Mouse (Mus musculus) midbrain, embryonic 16.5 days (tissue): ENCODE results near the gene Ogdh. TPM values are rescaled to one million over a fixed set of nuclear protein-coding genes. Genes with fewer than 3 reads are reported as not detected.
"Not testable (repeated sequence)": the region's sequence is repeated elsewhere in the genome, so short reads cannot be mapped to it uniquely, and the experiment has no call there.

ENCODE experiments used
- ATAC-seq: fragments of 200-750 bp; cut with Nextera tagmentation; 2 replicates; pipeline ENCODE4 v1.8.0; 2017; ENCODE audit warnings: moderate TSS enrichment
- H3K27ac ChIP-seq: fragments of 300-500 bp; sonication (generic); 2 replicates; pipeline ENCODE4 v1.5.1; 2014; ENCODE audit warnings: mild to moderate bottlenecking, low read length, mixed read lengths
- H3K27me3 ChIP-seq: fragments of 300-500 bp; sonication (generic); 2 replicates; pipeline ENCODE4 v1.6.1; 2014; ENCODE audit warnings: low read depth, low read length, mixed read lengths; ENCODE audit not compliant: control insufficient read depth, insufficient read depth
- H3K36me3 ChIP-seq: fragments of 300-500 bp; sonication (generic); 2 replicates; pipeline ENCODE4 v1.6.1; 2014; ENCODE audit warnings: mild to moderate bottlenecking, low read length, moderate library complexity, mixed read lengths; ENCODE audit not compliant: control insufficient read depth, insufficient read depth
- H3K4me1 ChIP-seq: fragments of 300-500 bp; sonication (generic); 2 replicates; pipeline ENCODE4 v1.6.1; 2014; ENCODE audit warnings: mild to moderate bottlenecking, low read length, mixed read lengths; ENCODE audit not compliant: control insufficient read depth, insufficient read depth
- H3K4me2 ChIP-seq: fragments of 300-500 bp; sonication (generic); 2 replicates; pipeline ENCODE4 v1.6.1; 2014; ENCODE audit warnings: mild to moderate bottlenecking, low read length, mixed read lengths
- H3K4me3 ChIP-seq: fragments of 300-500 bp; sonication (generic); 2 replicates; pipeline ENCODE4 v1.5.1; 2014; ENCODE audit warnings: low read depth, mild to moderate bottlenecking, low read length, moderate library complexity, mixed read lengths
- H3K9ac ChIP-seq: fragments of 300-500 bp; sonication (generic); 2 replicates; pipeline ENCODE4 v1.6.1; 2014; ENCODE audit warnings: low read depth, low read length, mixed read lengths
- H3K9me3 ChIP-seq: fragments of 300-500 bp; sonication (generic); replicated peaks from 2 replicates; pipeline ENCODE4 v1.6.1; 2014; ENCODE audit warnings: mild to moderate bottlenecking, low read length, mixed read lengths; ENCODE audit not compliant: control insufficient read depth, poor library complexity, severe bottlenecking
- WGBS: fragments of 180-500 bp; shearing (Covaris S2); extraction: QIAGEN DNeasy Blood & Tissue Kit; methylation state at CpG from one replicate; pipeline ENCODE4 v1.1.7; 2014; 5-methylcytosine and 5-hydroxymethylcytosine counted together
- polyA plus RNA-seq: library from polyadenylated mRNA; unstranded; fragments of >200 nt; fragmentation: Nextera tagmentation; extraction: Ambion mirVana; gene quantifications from 2 replicates; pipeline ENCODE4 v1.2.1, GENCODE M21; 2015

The Ogdh gene
- polyA plus RNA-seq = 125 and 127 TPM in 2 replicates

GRCm38 (mm10) chr11:6291401-6292115 lies at the start of gene Ogdh:
TSS of gene Ogdh (plus strand) at chr11:6291633.
- Histone ChIP-seq H3K4me1 (peaks cover 14% of the 10 kb centered on the region), H3K27me3 (no peaks in the 10 kb centered on the region), H3K4me2 (peak within 1 kb of the TSS; percentile 74), H3K4me3 (peak within 1 kb of the TSS; percentile 78), H3K9me3 (no peaks in the 10 kb centered on the region), H3K36me3 (no peaks in the 10 kb centered on the region), H3K27ac (peak within 1 kb of the TSS; percentile 93), H3K9ac (peak within 1 kb of the TSS; percentile 81)
- peak; percentile 99 for ATAC-seq
- under 1% methylated on average over 73 of the region's 77 CpGs for WGBS

DNA sequence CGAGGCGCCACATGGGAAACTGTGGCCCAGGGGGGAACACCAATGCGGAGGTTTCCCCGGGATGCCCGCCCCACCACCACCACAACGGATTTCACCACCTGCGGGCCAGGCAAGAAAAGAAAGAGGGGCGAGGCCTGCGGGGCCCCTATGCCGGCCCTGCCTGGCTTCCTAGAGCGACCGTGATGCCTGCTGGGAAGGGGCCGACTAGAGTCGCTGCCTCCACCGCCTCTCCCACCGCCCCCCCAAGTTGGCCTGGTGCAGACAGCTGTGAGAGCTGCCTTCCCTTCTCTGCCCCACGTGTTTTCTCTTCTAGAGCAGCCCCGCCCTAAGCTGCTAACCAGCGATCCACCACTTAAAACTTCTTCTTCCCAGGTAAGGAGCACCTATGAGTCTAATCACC lies 46.7 kb upstream of the Ogdh start:
- H3K27ac ChIP-seq = no peak overlapping the region
- no peak overlapping the region for H3K4me2 ChIP-seq
- no peaks in the 10 kb centered on the region for H3K4me1 ChIP-seq
- H3K27me3 ChIP-seq = no peaks in the 10 kb centered on the region
- WGBS = 43% methylated on average over 19 of the region's 19 CpGs
- H3K4me3 ChIP-seq = no peak overlapping the region
- no peaks in the 10 kb centered on the region for H3K9me3 ChIP-seq
- H3K9ac ChIP-seq = no peak overlapping the region
- no peak for ATAC-seq
- no peaks in the 10 kb centered on the region for H3K36me3 ChIP-seq

DNA sequence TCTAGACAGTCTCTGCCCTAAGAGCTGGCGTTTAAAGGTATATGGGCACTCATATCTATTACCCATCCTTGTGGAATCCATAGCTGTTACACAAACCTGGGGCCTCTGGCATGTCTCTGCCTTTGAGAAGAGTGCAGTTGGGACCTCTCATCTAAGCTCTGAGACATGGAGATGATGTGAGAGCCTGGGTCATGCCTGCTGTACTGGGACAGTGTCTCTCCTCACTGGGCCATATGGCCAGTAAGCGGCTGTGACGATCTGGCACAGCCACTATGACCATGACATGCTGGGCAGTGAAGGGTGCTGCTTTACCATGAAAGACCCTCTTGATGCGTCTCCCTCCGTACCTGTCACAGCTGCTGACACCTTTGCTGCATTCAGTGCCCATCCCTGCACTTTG lies 39.2 kb upstream of the Ogdh start:
- no peak for ATAC-seq
- no peak overlapping the region for H3K9ac ChIP-seq
- H3K4me1 ChIP-seq = no peaks in the 10 kb centered on the region
- WGBS = 88% methylated on average over 5 of the region's 5 CpGs
- no peaks in the 10 kb centered on the region for H3K36me3 ChIP-seq
- H3K4me3 ChIP-seq = no peak overlapping the region
- H3K27me3 ChIP-seq = no peaks in the 10 kb centered on the region
- H3K4me2 ChIP-seq = no peak overlapping the region
- H3K9me3 ChIP-seq = no peaks in the 10 kb centered on the region
- no peak overlapping the region for H3K27ac ChIP-seq

- no peak for ATAC-seq
- no peak overlapping the region for H3K4me3 ChIP-seq
- no peaks in the 10 kb centered on the region for H3K27me3 ChIP-seq
- no peak overlapping the region for H3K27ac ChIP-seq
- no peak overlapping the region for H3K4me2 ChIP-seq
- H3K36me3 ChIP-seq = peaks cover under 1% of the 10 kb centered on the region
- no peaks in the 10 kb centered on the region for H3K9me3 ChIP-seq
- 94% methylated on average over 4 of the region's 4 CpGs for WGBS
- no peak overlapping the region for H3K9ac ChIP-seq
- H3K4me1 ChIP-seq = no peaks in the 10 kb centered on the region
Observed at GRCm38 (mm10) chr11:6252824-6253223, 38.6 kb upstream of the Ogdh start.

GRCm38 (mm10) chr11:6254602-6255001 lies 36.8 kb upstream of the Ogdh start:
- not testable (repeated sequence) for H3K9ac ChIP-seq, H3K4me1 ChIP-seq, ATAC-seq, H3K27me3 ChIP-seq, H3K27ac ChIP-seq, H3K9me3 ChIP-seq, H3K4me3 ChIP-seq, H3K4me2 ChIP-seq
- peaks cover 18% of the 10 kb centered on the region for H3K36me3 ChIP-seq
- 94% methylated on average over 2 of the region's 2 CpGs for WGBS

DNA sequence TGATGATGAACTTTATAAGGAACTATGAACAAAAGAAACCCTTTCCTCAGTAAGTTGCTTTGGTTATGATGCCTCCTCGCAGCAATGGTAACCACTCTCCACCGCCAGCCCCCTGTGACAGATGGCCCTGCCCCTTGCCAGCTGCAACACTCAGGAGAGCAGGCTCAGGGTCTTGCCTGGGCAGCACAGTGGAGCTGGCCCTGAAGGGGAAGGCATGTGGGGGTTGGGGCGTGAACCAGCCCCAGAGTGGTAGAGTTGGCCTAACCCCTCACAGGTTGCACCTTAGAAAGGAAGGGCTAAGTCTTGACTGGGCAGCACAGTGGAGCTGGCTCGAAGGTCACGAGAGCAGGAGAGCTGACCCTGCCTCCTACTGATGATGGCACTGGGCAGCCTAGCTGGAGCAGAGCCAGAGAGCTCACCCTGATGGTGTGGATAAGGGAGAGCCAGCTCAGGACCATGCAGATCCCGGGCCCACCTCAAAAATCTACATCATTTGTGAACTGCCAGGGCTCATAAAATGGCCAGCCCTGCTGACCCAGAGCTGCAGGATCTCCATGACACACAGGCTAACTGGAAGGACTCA lies 34.9 kb upstream of the Ogdh start:
- Histone ChIP-seq H3K4me3 (no peak overlapping the region), H3K4me1 (no peaks in the 10 kb centered on the region), H3K27ac (no peak overlapping the region), H3K9ac (no peak overlapping the region), H3K9me3 (no peaks in the 10 kb centered on the region), H3K36me3 (peaks cover 30% of the 10 kb centered on the region), H3K27me3 (no peaks in the 10 kb centered on the region), H3K4me2 (no peak overlapping the region)
- WGBS = 70% methylated on average over 6 of the region's 6 CpGs
- peak; percentile 47; the same call in 1 of the 2 replicates for ATAC-seq

DNA sequence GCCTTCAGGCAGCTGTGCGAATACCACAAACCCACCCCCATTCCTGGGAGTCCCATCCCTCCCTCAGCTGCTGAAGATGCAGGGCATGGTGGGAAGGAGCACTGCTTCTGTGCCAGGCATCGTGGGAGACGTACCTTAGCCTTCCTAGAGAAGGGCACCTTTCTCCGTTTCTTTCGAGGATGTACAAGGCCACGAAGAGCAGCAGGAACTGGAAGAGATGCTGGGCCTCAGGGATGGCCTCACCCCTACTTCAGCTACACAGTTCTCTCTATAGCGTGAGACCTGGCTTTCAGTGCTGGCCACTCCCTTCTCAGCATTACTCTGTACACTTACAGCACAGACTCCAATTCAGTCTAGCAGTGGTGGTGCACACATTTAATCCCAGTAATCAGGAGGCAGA lies 32.0 kb upstream of the Ogdh start:
- ATAC-seq = no peak
- no peak overlapping the region for H3K27ac ChIP-seq

GRCm38 (mm10) chr11:6261434-6262082 lies 29.9 kb upstream of the Ogdh start:
- WGBS = 75% methylated on average over 10 of the region's 10 CpGs
- Histone ChIP-seq H3K36me3 (peaks cover 60% of the 10 kb centered on the region), H3K4me2 (no peak overlapping the region), H3K4me1 (peaks cover 5% of the 10 kb centered on the region), H3K27me3 (no peaks in the 10 kb centered on the region), H3K9ac (no peak overlapping the region), H3K9me3 (no peaks in the 10 kb centered on the region), H3K4me3 (no peak overlapping the region), H3K27ac (no peak overlapping the region)
- ATAC-seq = peak; percentile 25; the same call in 1 of the 2 replicates

More for the DNA sequence above, 32.0 kb upstream of the Ogdh start:
- Histone ChIP-seq H3K9me3 (no peaks in the 10 kb centered on the region), H3K27me3 (no peaks in the 10 kb centered on the region), H3K4me3 (no peak overlapping the region), H3K36me3 (peaks cover 53% of the 10 kb centered on the region), H3K4me1 (no peaks in the 10 kb centered on the region), H3K4me2 (no peak overlapping the region), H3K9ac (no peak overlapping the region)
- 99% methylated on average over 7 of the region's 7 CpGs for WGBS

GRCm38 (mm10) chr11:6266621-6267020 lies 24.8 kb upstream of the Ogdh start:
- Histone ChIP-seq H3K9me3 (no peaks in the 10 kb centered on the region), H3K4me2 (peak overlapping the region; percentile 97), H3K36me3 (peaks cover 36% of the 10 kb centered on the region), H3K27me3 (no peaks in the 10 kb centered on the region), H3K4me3 (peak overlapping the region; percentile 83), H3K9ac (peak overlapping the region; percentile 83; the same call in 1 of the 2 replicates), H3K4me1 (peaks cover 13% of the 10 kb centered on the region), H3K27ac (no peak overlapping the region)
- no peak for ATAC-seq
- 73% methylated on average over 9 of the region's 9 CpGs for WGBS
